Mouse (Mus musculus) stomach, postnatal 0 days (tissue): ENCODE data around the gene Zfp873. TPM values are rescaled to one million over a fixed set of nuclear protein-coding genes. Genes with fewer than 3 reads are reported as not detected.
"Not testable (repeated sequence)": the region's sequence is repeated elsewhere in the genome, so short reads cannot be mapped to it uniquely, and the experiment has no call there.

Experiments used
- ATAC-seq: fragments of 200-750 bp; cut with Nextera tagmentation; 2 replicates; pipeline ENCODE4 v1.8.0; 2017; ENCODE audit not compliant: low FRiP score, low TSS enrichment
- DNase-seq: peaks from one replicate; pipeline ENCODE4 v3.0.0-alpha.2; 2016; ENCODE audit warnings: low spot score
- H3K27ac ChIP-seq: fragments of 300-500 bp; sonication (generic); replicated peaks from 2 replicates; pipeline ENCODE4 v1.5.1; 2014; ENCODE audit warnings: mild to moderate bottlenecking, control low read depth
- H3K27me3 ChIP-seq: fragments of 300-500 bp; sonication (generic); 2 replicates; pipeline ENCODE4 v1.6.1; 2014; ENCODE audit warnings: low read length; ENCODE audit not compliant: control insufficient read depth, insufficient read depth
- H3K36me3 ChIP-seq: fragments of 300-500 bp; sonication (generic); 2 replicates; pipeline ENCODE4 v1.6.1; 2014; ENCODE audit warnings: low read length, mixed read lengths; ENCODE audit not compliant: control insufficient read depth, insufficient read depth
- H3K4me1 ChIP-seq: fragments of 300-500 bp; sonication (generic); replicated peaks from 2 replicates; pipeline ENCODE4 v1.6.1; 2014; ENCODE audit warnings: antibody characterized with exemption; ENCODE audit not compliant: control insufficient read depth, insufficient read depth
- H3K4me2 ChIP-seq: fragments of 300-500 bp; sonication (generic); replicated peaks from 2 replicates; pipeline ENCODE4 v1.6.1; 2014; ENCODE audit warnings: low read depth, mild to moderate bottlenecking, control low read depth, moderate library complexity
- H3K4me3 ChIP-seq: fragments of 300-500 bp; sonication (generic); 2 replicates; pipeline ENCODE4 v1.5.1; 2014; ENCODE audit warnings: low read depth, low read length, control low read depth
- H3K9ac ChIP-seq: fragments of 300-500 bp; sonication (generic); 2 replicates; pipeline ENCODE4 v1.6.1; 2014; ENCODE audit warnings: mild to moderate bottlenecking, low read length, control low read depth, mixed read lengths
- H3K9me3 ChIP-seq: fragments of 300-500 bp; sonication (generic); 2 replicates; pipeline ENCODE4 v1.6.1; 2016; ENCODE audit warnings: low read length; ENCODE audit not compliant: control insufficient read depth
- CTCF ChIP-seq: IDR thresholded peaks from 2 replicates; pipeline ENCODE4 v1.5.1; 2016; ENCODE audit warnings: antibody characterized with exemption, low read depth, mild to moderate bottlenecking, moderate library complexity
- EP300 ChIP-seq: optimal IDR thresholded peaks from 2 replicates; pipeline ENCODE3; 2016; ENCODE audit warnings: antibody characterized with exemption
- WGBS: fragments of 180-500 bp; shearing (Covaris S2); extraction: QIAGEN DNeasy Blood & Tissue Kit; methylation state at CpG from one replicate; pipeline ENCODE4 v1.1.7; 2014; 5-methylcytosine and 5-hydroxymethylcytosine counted together
- polyA plus RNA-seq: library from polyadenylated mRNA; unstranded; fragments of >200 nt; fragmentation: Nextera tagmentation; extraction: Ambion mirVana; gene quantifications from 2 replicates; pipeline ENCODE4 v1.2.1, GENCODE M21; 2015

Zfp873 gene
- 5.1 and 5.3 TPM in 2 replicates for polyA plus RNA-seq

GRCm38 (mm10) chr10:82047597-82048459, at the start of gene Zfp873:
Gene Zfp873, plus strand, starts transcription at chr10:82048123.
- Histone ChIP-seq H3K9me3 (peaks cover 15% of the 10 kb centered on the region), H3K4me3 (peak within 1 kb of the TSS; percentile 67), H3K4me1 (no peaks in the 10 kb centered on the region; the same call in 1 of the 2 replicates), H3K27ac (peak within 1 kb of the TSS; percentile 96), H3K27me3 (no peaks in the 10 kb centered on the region), H3K4me2 (peak within 1 kb of the TSS; percentile 56), H3K36me3 (no peaks in the 10 kb centered on the region), H3K9ac (peak within 1 kb of the TSS; percentile 82)
- TF ChIP-seq CTCF (peak; percentile 33; the same call in 1 of the 2 replicates), EP300 (no peak)
- peak; percentile 99 for ATAC-seq
- DNase-seq = peak; percentile 90
- WGBS = 8% methylated on average over 35 of the region's 35 CpGs

- H3K27ac ChIP-seq, H3K9me3 ChIP-seq, H3K27me3 ChIP-seq, H3K4me2 ChIP-seq, DNase-seq, H3K4me3 ChIP-seq, H3K9ac ChIP-seq, H3K4me1 ChIP-seq, H3K36me3 ChIP-seq: not testable (repeated sequence)
- ATAC-seq = 0 out of 2 replicates have a peak, but pooled peaks have one; percentile 26
- 100% methylated on average over 1 of the region's 1 CpGs for WGBS
These were observed 44.7 kb upstream of the Zfp873 start for GRCm38 (mm10) chr10:82003209-82003608.

GRCm38 (mm10) chr10:82004822-82005221, 43.1 kb upstream of the Zfp873 start:
- 36% methylated on average over 1 of the region's 2 CpGs for WGBS
- H3K27ac ChIP-seq, ATAC-seq, H3K4me2 ChIP-seq, DNase-seq, H3K9me3 ChIP-seq, H3K9ac ChIP-seq, H3K4me1 ChIP-seq, H3K4me3 ChIP-seq, H3K36me3 ChIP-seq, H3K27me3 ChIP-seq: not testable (repeated sequence)
- TF ChIP-seq CTCF = peak; percentile 27; the same call in 1 of the 2 replicates

- H3K36me3 ChIP-seq = no peaks in the 10 kb centered on the region
- 59% methylated on average over 2 of the region's 2 CpGs for WGBS
- no peak for DNase-seq
- H3K4me2 ChIP-seq = no peak overlapping the region
- no peaks in the 10 kb centered on the region for H3K4me1 ChIP-seq
- H3K4me3 ChIP-seq = no peak overlapping the region
- no peak for TF ChIP-seq CTCF
- TF ChIP-seq EP300 = no peak
- no peaks in the 10 kb centered on the region for H3K9me3 ChIP-seq
- no peak overlapping the region for H3K9ac ChIP-seq
- no peak for ATAC-seq
- H3K27me3 ChIP-seq = no peaks in the 10 kb centered on the region
- H3K27ac ChIP-seq = no peak overlapping the region
These were observed 5.7 kb upstream of the Zfp873 start for GRCm38 (mm10) chr10:82042191-82042590.

- TF ChIP-seq CTCF (no peak), EP300 (no peak)
- Histone ChIP-seq H3K4me3 (no peak overlapping the region), H3K9me3 (peaks cover 3% of the 10 kb centered on the region; the same call in 1 of the 2 replicates), H3K36me3 (no peaks in the 10 kb centered on the region), H3K4me2 (no peak overlapping the region), H3K27me3 (no peaks in the 10 kb centered on the region), H3K27ac (no peak overlapping the region), H3K9ac (no peak overlapping the region), H3K4me1 (no peaks in the 10 kb centered on the region; the same call in 1 of the 2 replicates)
- DNase-seq (no peak), ATAC-seq (no peak)
- WGBS = 83% methylated on average over 3 of the region's 3 CpGs
These were observed 1.3 kb upstream of the Zfp873 start for GRCm38 (mm10) chr10:82046603-82047002.

- DNase-seq, H3K36me3 ChIP-seq, H3K4me1 ChIP-seq, H3K27me3 ChIP-seq: not testable (repeated sequence)
- Histone ChIP-seq H3K9me3 (peaks cover 19% of the 10 kb centered on the region), H3K4me3 (peak overlapping the region; percentile 67), H3K4me2 (peak overlapping the region; percentile 56), H3K27ac (peak overlapping the region; percentile 96), H3K9ac (peak overlapping the region; percentile 82)
- 0 out of 2 replicates have a peak, but pooled peaks have one; percentile 5 for ATAC-seq
- WGBS = 26% methylated on average over 10 of the region's 10 CpGs
These were observed 509 bp downstream of the Zfp873 start for GRCm38 (mm10) chr10:82048460-82048804.

GRCm38 (mm10) chr10:82082728-82083621, 35.1 kb downstream of the Zfp873 start, which contains the start of gene BC024063:
Gene BC024063, plus strand, starts transcription at chr10:82083353.
- peak; percentile 96 for ATAC-seq
- peak; percentile 51 for DNase-seq
- Histone ChIP-seq H3K27ac (peak within 1 kb of the TSS; percentile 67), H3K9ac (peak within 1 kb of the TSS; percentile 52), H3K4me2 (peak within 1 kb of the TSS; percentile 47), H3K4me3 (peak within 1 kb of the TSS; percentile 42)
- not testable (repeated sequence) for H3K4me1 ChIP-seq, H3K9me3 ChIP-seq, H3K36me3 ChIP-seq, H3K27me3 ChIP-seq
- 17% methylated on average over 42 of the region's 42 CpGs for WGBS

GRCm38 (mm10) chr10:82083622-82083971, 35.7 kb downstream of the Zfp873 start:
- not testable (repeated sequence) for H3K27ac ChIP-seq, ATAC-seq, H3K9me3 ChIP-seq, H3K27me3 ChIP-seq, H3K4me1 ChIP-seq, DNase-seq, H3K9ac ChIP-seq, H3K36me3 ChIP-seq
- 19% methylated on average over 12 of the region's 14 CpGs for WGBS
- Histone ChIP-seq H3K4me2 (peak overlapping the region; percentile 47), H3K4me3 (peak overlapping the region; percentile 42)
